Mouse (Mus musculus) neural tube, embryonic 11.5 days (tissue): ENCODE measurements around the gene Leo1. TPM values are rescaled to one million over a fixed set of nuclear protein-coding genes. Genes with fewer than 3 reads are reported as not detected.

Source experiments
- ATAC-seq: fragments of 200-750 bp; cut with Nextera tagmentation; 2 replicates; pipeline ENCODE4 v1.8.0; 2017; ENCODE audit warnings: moderate number of reproducible peaks, mild to moderate bottlenecking, moderate TSS enrichment, moderate library complexity; ENCODE audit not compliant: insufficient read depth, low FRiP score, low TSS enrichment
- DNase-seq: peaks from one replicate; pipeline ENCODE4 v3.0.0-alpha.2; 2015; ENCODE audit warnings: low spot score
- H3K27ac ChIP-seq: fragments of 300-500 bp; sonication (generic); 2 replicates; pipeline ENCODE4 v1.5.1; 2014; ENCODE audit warnings: low read depth, mild to moderate bottlenecking, low read length
- H3K27me3 ChIP-seq: fragments of 300-500 bp; sonication (generic); 2 replicates; pipeline ENCODE4 v1.6.1; 2014; ENCODE audit warnings: mild to moderate bottlenecking, low read length, mixed read lengths; ENCODE audit not compliant: control insufficient read depth, insufficient read depth
- H3K36me3 ChIP-seq: fragments of 300-500 bp; sonication (generic); 2 replicates; pipeline ENCODE4 v1.6.1; 2014; ENCODE audit warnings: mild to moderate bottlenecking, low read length, moderate library complexity, mixed read lengths; ENCODE audit not compliant: control insufficient read depth, insufficient read depth
- H3K4me1 ChIP-seq: fragments of 300-500 bp; sonication (generic); 2 replicates; pipeline ENCODE4 v1.6.1; 2014; ENCODE audit warnings: low read length, mixed read lengths; ENCODE audit not compliant: control insufficient read depth, insufficient read depth
- H3K4me2 ChIP-seq: fragments of 300-500 bp; sonication (generic); 2 replicates; pipeline ENCODE4 v1.6.1; 2014; ENCODE audit warnings: low read depth, mild to moderate bottlenecking, moderate library complexity
- H3K4me3 ChIP-seq: fragments of 300-500 bp; sonication (generic); 2 replicates; pipeline ENCODE4 v1.5.1; 2014; ENCODE audit warnings: low read depth, low read length
- H3K9ac ChIP-seq: fragments of 300-500 bp; sonication (generic); 2 replicates; pipeline ENCODE4 v1.6.1; 2014; ENCODE audit warnings: mild to moderate bottlenecking, low read length
- H3K9me3 ChIP-seq: fragments of 300-500 bp; sonication (generic); 2 replicates; pipeline ENCODE4 v1.6.1; 2016; ENCODE audit warnings: low read length; ENCODE audit not compliant: control insufficient read depth
- WGBS: fragments of 180-500 bp; shearing (Covaris S2); extraction: QIAGEN DNeasy Blood & Tissue Kit; methylation state at CpG from one replicate; pipeline ENCODE4 v1.1.7; 2014; 5-methylcytosine and 5-hydroxymethylcytosine counted together
- polyA plus RNA-seq: library from polyadenylated mRNA; unstranded; fragments of >200 nt; fragmentation: Nextera tagmentation; extraction: Ambion mirVana; gene quantifications from 2 replicates; pipeline ENCODE4 v1.2.1, GENCODE M21; 2014

Leo1 gene
- polyA plus RNA-seq, 1 experiment from 2014 or later = 50.9 TPM

DNA sequence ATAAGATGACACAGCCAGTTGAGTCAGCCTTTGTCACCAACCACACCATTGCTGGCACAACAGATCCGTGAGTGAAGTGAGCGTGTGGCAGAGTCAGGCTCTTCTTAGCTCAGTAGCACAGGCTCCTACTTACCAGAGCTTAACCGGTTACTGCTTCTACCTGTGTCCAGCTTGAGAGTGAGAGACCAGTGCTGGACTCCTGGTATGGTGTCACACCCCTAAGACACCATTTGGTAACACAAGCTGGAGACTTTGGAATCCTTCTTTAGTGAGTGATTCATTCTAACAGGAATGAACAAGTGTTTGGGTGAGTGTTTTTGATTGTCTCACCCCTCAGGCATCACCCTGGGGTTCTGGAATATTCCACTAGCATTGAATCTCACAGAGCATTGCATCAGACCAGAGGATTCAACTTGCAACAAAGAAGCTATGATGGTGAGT is 19.1 kb upstream of the Leo1 start:
- no peaks in the 10 kb centered on the region for H3K36me3 ChIP-seq
- H3K4me1 ChIP-seq = peaks cover 7% of the 10 kb centered on the region
- H3K27me3 ChIP-seq = no peaks in the 10 kb centered on the region
- H3K4me3 ChIP-seq = no peak overlapping the region
- WGBS = 92% methylated on average over 3 of the region's 3 CpGs
- no peaks in the 10 kb centered on the region for H3K9me3 ChIP-seq
- no peak overlapping the region for H3K9ac ChIP-seq
- ATAC-seq (no peak), DNase-seq (no peak)
- no peak overlapping the region for H3K27ac ChIP-seq
- no peak overlapping the region for H3K4me2 ChIP-seq

DNA sequence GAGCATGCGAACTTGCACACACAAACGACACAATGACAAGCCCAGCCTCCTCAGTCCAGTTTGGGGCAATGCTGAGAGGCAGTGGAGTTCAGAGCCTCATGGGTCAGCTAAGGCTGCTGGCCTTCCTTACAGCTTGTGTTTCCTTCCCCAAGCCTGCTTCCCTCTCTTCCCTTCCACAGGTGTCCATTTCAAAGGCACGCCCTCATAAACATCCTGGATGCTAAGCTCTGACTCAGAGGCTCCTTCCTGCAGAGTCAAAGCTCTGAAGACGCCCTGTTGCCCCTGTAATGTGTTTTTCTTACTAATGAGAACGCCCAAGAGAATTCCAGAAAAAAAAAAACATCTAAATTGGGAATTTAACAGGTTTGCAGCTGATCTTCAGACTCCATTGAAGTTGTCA is 17.6 kb upstream of the Leo1 start:
- WGBS = 68% methylated on average over 5 of the region's 5 CpGs
- Histone ChIP-seq H3K36me3 (no peaks in the 10 kb centered on the region), H3K27me3 (no peaks in the 10 kb centered on the region), H3K4me2 (no peak overlapping the region), H3K9ac (no peak overlapping the region), H3K9me3 (no peaks in the 10 kb centered on the region), H3K4me3 (no peak overlapping the region), H3K27ac (no peak overlapping the region), H3K4me1 (peaks cover 7% of the 10 kb centered on the region)
- ATAC-seq (no peak), DNase-seq (no peak)

DNA sequence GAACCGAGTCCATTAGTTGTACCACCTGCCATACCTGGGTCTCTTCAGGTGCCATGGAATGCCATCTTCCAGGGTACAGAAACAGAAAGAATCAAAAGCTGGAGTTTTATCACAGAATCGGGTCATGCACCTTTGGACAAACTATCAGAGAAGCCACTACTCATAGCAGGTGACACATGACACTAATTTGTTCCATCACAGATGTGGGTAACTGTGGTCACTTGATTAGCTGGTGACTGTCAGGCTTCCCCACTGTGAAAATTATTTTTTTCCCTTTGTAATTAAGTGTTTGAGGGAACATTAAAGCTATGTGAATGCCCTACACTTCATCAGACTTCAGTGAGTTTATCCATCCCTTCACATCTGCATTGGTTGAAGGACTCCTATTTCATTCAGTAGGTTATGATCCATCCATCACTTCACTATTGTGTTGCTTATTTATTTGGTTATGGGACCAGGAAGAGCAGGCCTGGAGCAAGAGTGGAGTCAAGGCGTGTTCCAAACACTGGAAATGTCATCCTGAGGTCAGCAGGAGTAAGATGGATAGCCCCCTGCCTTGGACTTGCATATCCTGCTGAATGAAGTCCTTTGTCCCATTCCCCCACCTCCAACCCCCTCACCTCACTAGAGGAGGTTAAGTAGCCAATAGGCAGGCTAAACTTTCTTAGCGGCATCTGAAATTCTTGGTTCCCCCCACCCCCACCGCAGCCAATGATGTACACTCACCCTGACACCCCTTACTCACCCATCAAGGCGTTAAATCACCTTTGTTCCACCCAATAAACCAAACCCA is 16.8 kb upstream of the Leo1 start:
- H3K4me2 ChIP-seq = no peak overlapping the region
- no peak overlapping the region for H3K9ac ChIP-seq
- DNase-seq = peak; percentile 52
- no peaks in the 10 kb centered on the region for H3K36me3 ChIP-seq
- no peaks in the 10 kb centered on the region for H3K27me3 ChIP-seq
- no peak overlapping the region for H3K4me3 ChIP-seq
- WGBS = 37% methylated on average over 6 of the region's 6 CpGs
- no peak overlapping the region for H3K27ac ChIP-seq
- peak; percentile 86 for ATAC-seq
- no peaks in the 10 kb centered on the region for H3K9me3 ChIP-seq
- peaks cover 7% of the 10 kb centered on the region for H3K4me1 ChIP-seq

DNA sequence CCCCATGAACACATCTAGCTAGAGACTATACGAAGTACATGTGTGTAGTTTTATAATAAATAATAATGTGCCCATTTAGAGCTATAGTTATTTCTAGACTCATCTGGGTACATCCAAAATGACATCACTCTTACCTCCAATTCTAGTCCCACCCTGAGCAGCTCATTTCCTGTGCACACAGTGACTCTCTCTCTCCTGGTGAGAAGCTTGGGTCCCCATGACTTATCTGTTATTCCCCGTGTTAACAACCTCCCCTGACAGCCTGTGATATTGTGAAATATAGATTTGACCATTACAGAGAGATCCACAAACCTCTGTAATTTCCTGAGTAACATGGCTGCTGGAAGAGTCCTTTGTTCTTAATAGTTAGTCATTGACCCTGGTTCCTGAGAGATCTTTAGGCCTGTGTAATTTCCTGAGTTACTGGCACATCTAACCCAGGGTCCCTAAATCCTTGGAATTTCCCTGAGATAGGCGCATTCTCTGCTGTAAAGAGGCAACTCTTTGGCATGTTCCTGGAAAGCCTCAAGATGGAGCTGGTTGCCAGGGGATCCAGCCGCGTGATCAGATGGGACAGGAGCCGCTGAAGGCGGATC is 15.4 kb upstream of the Leo1 start:
- H3K4me1 ChIP-seq = peaks cover 7% of the 10 kb centered on the region
- DNase-seq = no peak
- H3K36me3 ChIP-seq = no peaks in the 10 kb centered on the region
- H3K27me3 ChIP-seq = no peaks in the 10 kb centered on the region
- H3K9ac ChIP-seq = no peak overlapping the region
- WGBS = 83% methylated on average over 7 of the region's 7 CpGs
- no peak for ATAC-seq
- no peak overlapping the region for H3K27ac ChIP-seq
- no peaks in the 10 kb centered on the region for H3K9me3 ChIP-seq
- H3K4me3 ChIP-seq = no peak overlapping the region
- no peak overlapping the region for H3K4me2 ChIP-seq

DNA sequence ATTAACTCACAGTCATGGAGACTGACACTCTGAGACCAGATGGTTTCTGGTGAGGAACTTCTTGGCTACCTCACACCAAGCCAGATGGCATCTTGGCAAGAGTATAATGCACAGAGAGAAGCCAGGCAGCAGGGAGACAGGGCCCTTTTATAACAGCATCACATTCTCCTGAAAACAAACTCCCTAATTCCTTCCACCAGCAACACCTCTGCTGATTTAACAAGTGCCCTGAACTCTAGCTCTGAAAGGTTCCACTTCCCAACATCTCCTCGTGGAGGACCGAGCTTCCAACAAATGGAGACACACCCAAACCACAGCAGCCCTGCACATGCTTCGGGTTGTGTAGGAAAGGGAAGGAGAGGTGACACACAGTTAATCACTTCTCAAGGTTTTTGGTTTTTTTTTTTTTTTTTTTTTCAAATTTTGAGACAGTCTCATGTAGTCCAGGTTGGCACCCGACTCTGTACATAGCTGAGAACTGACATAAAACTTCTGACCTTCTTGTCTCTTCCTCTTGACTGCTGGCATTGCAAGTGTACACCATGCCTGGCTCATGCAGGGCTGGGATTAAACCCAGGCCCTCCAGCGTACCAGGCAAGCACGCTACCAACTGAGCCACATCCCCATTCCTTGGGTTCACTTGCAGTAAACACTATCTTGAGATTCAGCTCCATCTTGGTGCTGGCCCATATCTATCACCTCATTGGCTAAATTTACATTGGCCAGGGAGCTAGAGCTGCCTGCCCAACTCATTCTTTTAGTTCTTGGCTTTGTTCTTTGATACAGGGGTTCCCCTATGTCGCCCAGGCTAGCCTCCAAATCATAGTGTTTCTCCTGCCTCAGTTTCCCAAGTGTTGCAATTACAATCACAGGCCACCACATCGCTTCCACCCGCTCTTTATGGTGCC is 13.7 kb upstream of the Leo1 start:
- no peaks in the 10 kb centered on the region for H3K27me3 ChIP-seq
- peaks cover 7% of the 10 kb centered on the region for H3K4me1 ChIP-seq
- no peak overlapping the region for H3K4me2 ChIP-seq
- ATAC-seq (no peak), DNase-seq (no peak)
- no peaks in the 10 kb centered on the region for H3K36me3 ChIP-seq
- H3K9me3 ChIP-seq = no peaks in the 10 kb centered on the region
- H3K4me3 ChIP-seq = no peak overlapping the region
- 82% methylated on average over 9 of the region's 9 CpGs for WGBS
- H3K27ac ChIP-seq = no peak overlapping the region
- H3K9ac ChIP-seq = no peak overlapping the region

DNA sequence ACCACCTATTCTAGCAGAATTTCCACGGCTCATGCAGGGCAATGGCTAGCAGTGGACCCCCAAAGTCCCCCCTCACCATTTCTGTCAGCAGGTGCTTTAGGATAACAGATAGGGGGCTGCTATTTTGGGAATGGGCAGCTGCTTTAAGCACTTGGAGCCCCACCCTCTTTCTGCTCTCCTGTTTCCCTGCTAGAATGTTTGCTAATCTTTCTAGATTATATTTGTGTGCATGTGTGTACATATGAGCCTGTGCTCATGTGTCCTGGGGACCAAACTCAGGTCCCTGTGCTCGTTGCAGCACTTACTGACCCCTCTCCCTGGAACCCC is 13.1 kb upstream of the Leo1 start:
- ATAC-seq (no peak), DNase-seq (no peak)
- WGBS = 75% methylated on average over 2 of the region's 2 CpGs
- H3K9me3 ChIP-seq = no peaks in the 10 kb centered on the region
- H3K4me1 ChIP-seq = peaks cover 7% of the 10 kb centered on the region
- no peak overlapping the region for H3K27ac ChIP-seq
- H3K4me3 ChIP-seq = no peak overlapping the region
- no peak overlapping the region for H3K4me2 ChIP-seq
- no peaks in the 10 kb centered on the region for H3K27me3 ChIP-seq
- no peaks in the 10 kb centered on the region for H3K36me3 ChIP-seq
- no peak overlapping the region for H3K9ac ChIP-seq

DNA sequence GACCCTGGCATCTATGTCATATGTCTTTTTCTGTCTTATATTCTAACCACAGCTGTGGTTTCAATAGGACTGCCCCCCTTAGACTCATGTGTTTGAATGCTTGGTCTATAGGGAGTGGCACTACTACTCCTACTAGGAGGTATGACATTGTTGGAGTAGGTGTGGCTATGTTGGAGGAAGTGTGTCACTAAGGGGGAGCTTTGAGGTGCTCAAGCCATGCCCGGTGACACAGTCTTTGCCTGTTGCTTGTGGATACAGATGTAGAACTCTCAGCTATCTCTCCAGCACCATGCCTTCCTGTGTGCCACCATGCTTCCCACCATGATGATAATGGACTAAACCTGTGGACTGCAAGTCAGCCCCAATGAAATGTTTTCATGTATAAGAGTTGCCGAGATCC is 12.3 kb upstream of the Leo1 start:
- no peak for DNase-seq
- Histone ChIP-seq H3K36me3 (no peaks in the 10 kb centered on the region), H3K4me2 (no peak overlapping the region), H3K4me3 (no peak overlapping the region), H3K9ac (no peak overlapping the region), H3K9me3 (no peaks in the 10 kb centered on the region), H3K27me3 (no peaks in the 10 kb centered on the region), H3K27ac (no peak overlapping the region), H3K4me1 (peaks cover 7% of the 10 kb centered on the region)
- no peak for ATAC-seq
- WGBS = 91% methylated on average over 2 of the region's 2 CpGs

DNA sequence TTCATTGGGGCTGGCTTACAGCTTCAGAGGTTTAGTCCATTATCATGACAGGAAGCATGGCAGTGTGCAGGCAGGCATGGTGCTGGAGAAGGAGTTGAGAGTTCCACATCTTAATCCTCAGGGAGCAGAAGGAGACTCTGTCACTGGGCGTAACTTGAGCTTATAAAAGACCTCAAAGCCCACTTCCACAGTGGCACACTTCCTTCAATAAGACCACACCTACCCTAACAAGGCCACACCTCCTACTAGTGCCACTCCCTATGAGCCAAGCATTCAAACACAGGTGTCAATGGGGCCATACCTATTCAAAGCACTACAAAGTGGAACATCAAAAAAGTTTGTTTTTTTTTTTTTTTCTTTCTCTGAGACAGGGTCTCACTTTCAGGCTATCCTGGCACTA is 11.7 kb upstream of the Leo1 start:
- Histone ChIP-seq H3K4me1 (peaks cover 2% of the 10 kb centered on the region; the same call in 1 of the 2 replicates), H3K9me3 (no peaks in the 10 kb centered on the region), H3K27me3 (no peaks in the 10 kb centered on the region), H3K4me3 (no peak overlapping the region), H3K4me2 (no peak overlapping the region), H3K9ac (no peak overlapping the region), H3K36me3 (no peaks in the 10 kb centered on the region), H3K27ac (no peak overlapping the region)
- ATAC-seq (no peak), DNase-seq (no peak)
- 85% methylated on average over 1 of the region's 1 CpGs for WGBS
